Mouse (Mus musculus) myocyte (in vitro differentiated cells): Measurements from ENCODE around the gene Il20ra.

Source experiments
- CEBPB ChIP-seq: IDR thresholded peaks from 2 replicates; pipeline ENCODE4 v1.6.1; 2011; ENCODE audit warnings: mild to moderate bottlenecking, moderate library complexity; ENCODE audit not compliant: poor library complexity, insufficient read depth, severe bottlenecking
- E2F4 ChIP-seq: IDR thresholded peaks from one replicate; pipeline ENCODE4 v1.6.1; 2011; ENCODE audit warnings: mild to moderate bottlenecking, control low read depth, moderate library complexity; ENCODE audit not compliant: insufficient read depth
- MAX ChIP-seq: IDR thresholded peaks from one replicate; pipeline ENCODE4 v1.6.1; 2011; ENCODE audit warnings: low read depth, mild to moderate bottlenecking, control low read depth
- MYOG ChIP-seq, 3 experiments: IDR thresholded peaks; one replicate each; pipeline ENCODE4 v1.6.1; 2011; ENCODE audit warnings: control low read depth in 2 of 3, low read depth in 2 of 3, mild to moderate bottlenecking in 2 of 3; ENCODE audit not compliant: insufficient read length in 2 of 3, control insufficient read depth in 1 of 3, insufficient read depth in 1 of 3
- POLR2A ChIP-seq: IDR thresholded peaks from one replicate; pipeline ENCODE4 v1.6.1; 2011; ENCODE audit warnings: low read depth, mild to moderate bottlenecking, control low read depth, moderate library complexity; ENCODE audit not compliant: insufficient read length
- POLR2AphosphoS2 ChIP-seq: IDR thresholded peaks from one replicate; pipeline ENCODE4 v1.6.1; 2011; ENCODE audit warnings: low read depth, control low read depth; ENCODE audit not compliant: insufficient read length
- TCF12 ChIP-seq: IDR thresholded peaks from one replicate; pipeline ENCODE4 v1.6.1; 2011; ENCODE audit warnings: mild to moderate bottlenecking, control low read depth; ENCODE audit not compliant: poor library complexity, insufficient read depth, severe bottlenecking
- USF1 ChIP-seq: IDR thresholded peaks from one replicate; pipeline ENCODE4 v1.6.1; 2011; ENCODE audit warnings: low read depth, mild to moderate bottlenecking, control low read depth, moderate library complexity

DNA sequence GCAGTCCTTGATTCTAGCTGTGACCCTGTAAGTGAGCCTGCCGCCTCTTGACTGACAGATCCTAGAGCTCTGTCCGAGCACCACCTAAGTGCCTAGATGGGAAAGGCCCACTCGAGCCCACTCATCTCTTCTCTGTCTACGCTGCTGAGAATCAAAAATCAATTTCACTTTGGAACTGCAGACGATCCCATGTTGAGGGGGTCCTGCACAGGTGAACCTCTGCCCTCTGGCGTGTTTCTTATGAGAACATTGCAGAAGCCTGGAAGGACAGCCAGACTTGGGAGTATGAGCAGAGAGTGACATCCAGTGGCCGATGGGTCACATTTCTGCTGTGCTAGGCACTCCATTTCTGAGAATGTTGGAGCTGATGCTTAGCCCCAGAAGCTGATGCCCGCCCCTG lies 19.4 kb upstream of the Il20ra start:
- no peak for TF ChIP-seq POLR2A
- TF ChIP-seq USF1, result no peak
- TF ChIP-seq POLR2AphosphoS2, result no peak
- TF ChIP-seq E2F4, result no peak
- TF ChIP-seq MAX, result no peak
- no peak for TF ChIP-seq TCF12
- TF ChIP-seq CEBPB, result no peak
- TF ChIP-seq MYOG (IDR thresholded peaks at IDR 0.05; ENCODE audit: control insufficient read depth in 1 of 3, insufficient read depth in 1 of 3, insufficient read length in 2 of 3, low read depth in 2 of 3), result no peak
